Mouse (Mus musculus): ENCODE measurements at regions not wholly inside any gene's neighbourhood (a gene's known extent, or its start where the extent isn't known, plus 50 kb on each side); places are given as distances from the start of the nearest gene placed in this dataset.

- H3K4me1 ChIP-seq (ENCODE audit: control insufficient read depth, insufficient read depth, low read length): no peaks in the 10 kb centered on the region
- H3K4me3 ChIP-seq (ENCODE audit: control insufficient read depth, low read depth, low read length): no peak overlapping the region
- H3K27me3 ChIP-seq (ENCODE audit: control insufficient read depth, insufficient read depth, low read length): no peaks in the 10 kb centered on the region
- H3K36me3 ChIP-seq (ENCODE audit: control insufficient read depth, insufficient read depth, low read length): no peaks in the 10 kb centered on the region
- H3K27ac ChIP-seq (ENCODE audit: control insufficient read depth, insufficient read depth, low read depth, low read length): no peak overlapping the region
- TF ChIP-seq CTCF (IDR thresholded peaks at IDR 0.05; ENCODE audit: control insufficient read depth, insufficient read depth, insufficient replicate concordance, low read depth, low read length) (no peak), POLR2A (IDR thresholded peaks at IDR 0.05; ENCODE audit: control insufficient read depth, low read depth, low read length) (no peak)
Measured at GRCm38 (mm10) chr12:90866597-90866996, 128.4 kb upstream of the Dio2 start.

GRCm38 (mm10) chr12:90862632-90863031 lies 124.4 kb upstream of the Dio2 start:
- Histone ChIP-seq H3K4me3 (ENCODE audit: control insufficient read depth, low read depth, low read length) (no peak overlapping the region), H3K27me3 (ENCODE audit: control insufficient read depth, insufficient read depth, low read length) (no peaks in the 10 kb centered on the region), H3K4me1 (ENCODE audit: control insufficient read depth, insufficient read depth, low read length) (no peaks in the 10 kb centered on the region), H3K27ac (ENCODE audit: control insufficient read depth, insufficient read depth, low read depth, low read length) (no peak overlapping the region), H3K36me3 (ENCODE audit: control insufficient read depth, insufficient read depth, low read length) (no peaks in the 10 kb centered on the region)
- TF ChIP-seq CTCF (IDR thresholded peaks at IDR 0.05; ENCODE audit: control insufficient read depth, insufficient read depth, insufficient replicate concordance, low read depth, low read length) (no peak), POLR2A (IDR thresholded peaks at IDR 0.05; ENCODE audit: control insufficient read depth, low read depth, low read length) (no peak)

- Histone ChIP-seq H3K36me3 (ENCODE audit: control insufficient read depth, insufficient read depth, low read length) (no peaks in the 10 kb centered on the region), H3K4me1 (ENCODE audit: control insufficient read depth, insufficient read depth, low read length) (no peaks in the 10 kb centered on the region), H3K27me3 (ENCODE audit: control insufficient read depth, insufficient read depth, low read length) (no peaks in the 10 kb centered on the region)
Measured at GRCm38 (mm10) chr12:90857746-90858145, 119.5 kb upstream of the Dio2 start.

GRCm38 (mm10) chr12:90810666-90811065 lies 72.4 kb upstream of the Dio2 start:
- no peak for TF ChIP-seq POLR2A (IDR thresholded peaks at IDR 0.05; ENCODE audit: control insufficient read depth, low read depth, low read length)
- TF ChIP-seq CTCF (IDR thresholded peaks at IDR 0.05; ENCODE audit: control insufficient read depth, insufficient read depth, insufficient replicate concordance, low read depth, low read length): no peak
- H3K27me3 ChIP-seq (ENCODE audit: control insufficient read depth, insufficient read depth, low read length): no peaks in the 10 kb centered on the region
- H3K4me3 ChIP-seq (ENCODE audit: control insufficient read depth, low read depth, low read length): no peak overlapping the region
- H3K27ac ChIP-seq (ENCODE audit: control insufficient read depth, insufficient read depth, low read depth, low read length): no peak overlapping the region
- H3K4me1 ChIP-seq (ENCODE audit: control insufficient read depth, insufficient read depth, low read length): no peaks in the 10 kb centered on the region
- H3K36me3 ChIP-seq (ENCODE audit: control insufficient read depth, insufficient read depth, low read length): no peaks in the 10 kb centered on the region

More at GRCm38 (mm10) chr12:90857746-90858145, 119.5 kb upstream of the Dio2 start:
- H3K27ac ChIP-seq (ENCODE audit: control insufficient read depth, insufficient read depth, low read depth, low read length): no peak overlapping the region
- TF ChIP-seq POLR2A (IDR thresholded peaks at IDR 0.05; ENCODE audit: control insufficient read depth, low read depth, low read length) (no peak), CTCF (IDR thresholded peaks at IDR 0.05; ENCODE audit: control insufficient read depth, insufficient read depth, insufficient replicate concordance, low read depth, low read length) (no peak)
- no peak overlapping the region for H3K4me3 ChIP-seq (ENCODE audit: control insufficient read depth, low read depth, low read length)

GRCm38 (mm10) chr12:90790562-90790961 lies 52.3 kb upstream of the Dio2 start:
- H3K36me3 ChIP-seq (ENCODE audit: control insufficient read depth, insufficient read depth, low read length): no peaks in the 10 kb centered on the region
- H3K4me1 ChIP-seq (ENCODE audit: control insufficient read depth, insufficient read depth, low read length): no peaks in the 10 kb centered on the region
- no peak overlapping the region for H3K4me3 ChIP-seq (ENCODE audit: control insufficient read depth, low read depth, low read length)
- H3K27ac ChIP-seq (ENCODE audit: control insufficient read depth, insufficient read depth, low read depth, low read length): no peak overlapping the region
- no peaks in the 10 kb centered on the region for H3K27me3 ChIP-seq (ENCODE audit: control insufficient read depth, insufficient read depth, low read length)
- TF ChIP-seq POLR2A (IDR thresholded peaks at IDR 0.05; ENCODE audit: control insufficient read depth, low read depth, low read length) (no peak), CTCF (IDR thresholded peaks at IDR 0.05; ENCODE audit: control insufficient read depth, insufficient read depth, insufficient replicate concordance, low read depth, low read length) (no peak)

Measured in testis, adult 2 months (tissue).